Mouse (Mus musculus) left cerebral cortex, postnatal 25 days (tissue): Measurements from ENCODE around the gene Mrgprx1. TPM values are rescaled to one million over a fixed set of nuclear protein-coding genes. Genes with fewer than 3 reads are reported as not detected.

ENCODE experiments used
- DNase-seq, 2 experiments: peaks; one replicate each; pipeline ENCODE4 v3.0.0; 2022; ENCODE audit warnings: low spot score in 2 of 2, mixed read lengths in 1 of 2
- intact Hi-C: fragments of 180-260 bp; cut with DNase I; formaldehyde crosslinking; loops from one replicate; pipeline ENCODE4 v1.15.1; 2025
- total RNA-seq, 2 experiments: library from RNA; stranded (reverse); gene quantifications; 2 replicates each; pipeline ENCODE4 v1.2.3; 2021

The Mrgprx1 gene
- not detected for total RNA-seq

GRCm38 (mm10) chr7:48027497-48027896 is at the start of gene Mrgprx1:
TSS of gene Mrgprx1 (minus strand) at chr7:48027597.
- no peak for DNase-seq
- intact Hi-C loops: no loop called here

- intact Hi-C loops: no loop called here
- no peak for DNase-seq
Measured at GRCm38 (mm10) chr7:48075521-48075920, 48.1 kb upstream of the Mrgprx1 start.

GRCm38 (mm10) chr7:48046475-48047185 is 19.2 kb upstream of the Mrgprx1 start:
- intact Hi-C loops: no loop called here
- no peak for DNase-seq

- intact Hi-C loops: no loop called here
- no peak for DNase-seq
Measured at GRCm38 (mm10) chr7:48044046-48044445, 16.6 kb upstream of the Mrgprx1 start.

GRCm38 (mm10) chr7:48017874-48018273 is 9.5 kb downstream of the Mrgprx1 start:
- no peak for DNase-seq
- intact Hi-C loops: no loop called here

GRCm38 (mm10) chr7:47995689-47996088 is 31.7 kb downstream of the Mrgprx1 start:
- no peak for DNase-seq
- intact Hi-C loops: no loop called here

- intact Hi-C loops: no loop called here
- no peak for DNase-seq
Measured at GRCm38 (mm10) chr7:47986752-47987151, 40.6 kb downstream of the Mrgprx1 start.

- DNase-seq: no peak
- intact Hi-C loops: no loop called here
Measured at GRCm38 (mm10) chr7:47981995-47982394, 45.4 kb downstream of the Mrgprx1 start, which contains the start of gene Mrgpra4. TSS of gene Mrgpra4 (minus strand) at chr7:47982095.

Other genes starting within 250 kb of the Mrgprx1 start
- gene Mrgpra4, start 45.5 kb downstream of the Mrgprx1 start, total RNA-seq: not detected
- gene Mrgprb5, start 141.4 kb upstream of the Mrgprx1 start, total RNA-seq: not detected
- not detected for gene Mrgprb4, start 171.7 kb upstream of the Mrgprx1 start, total RNA-seq